Mouse (Mus musculus) lung, postnatal 0 days (tissue): ENCODE measurements around the gene Ubc.
A peak's percentile ranks its signal among the peaks of the same experiment; 100 is the strongest.

ENCODE experiments used
- CTCF ChIP-seq: IDR thresholded peaks from 2 replicates; pipeline ENCODE4 v1.5.1; 2016; ENCODE audit warnings: antibody characterized with exemption, mild to moderate bottlenecking
- EP300 ChIP-seq: IDR thresholded peaks from 2 replicates; pipeline ENCODE4 v1.6.1; 2016; ENCODE audit warnings: antibody characterized with exemption, mild to moderate bottlenecking, control low read depth

- TF ChIP-seq EP300 (0 out of 2 replicates have a peak, but pooled peaks have one; percentile 5), CTCF (no peak)
These were observed 847 bp downstream of the Ubc start, which contains the start of gene Gm10382 for GRCm38 (mm10) chr5:125389131-125389578.
